Mouse (Mus musculus): ENCODE data around the gene Trim31. TPM values are rescaled to one million over a fixed set of nuclear protein-coding genes. Genes with fewer than 3 reads are reported as not detected.

The Trim31 gene
- polyA plus RNA-seq, 1 experiment from 2014 or later: not detected

DNA sequence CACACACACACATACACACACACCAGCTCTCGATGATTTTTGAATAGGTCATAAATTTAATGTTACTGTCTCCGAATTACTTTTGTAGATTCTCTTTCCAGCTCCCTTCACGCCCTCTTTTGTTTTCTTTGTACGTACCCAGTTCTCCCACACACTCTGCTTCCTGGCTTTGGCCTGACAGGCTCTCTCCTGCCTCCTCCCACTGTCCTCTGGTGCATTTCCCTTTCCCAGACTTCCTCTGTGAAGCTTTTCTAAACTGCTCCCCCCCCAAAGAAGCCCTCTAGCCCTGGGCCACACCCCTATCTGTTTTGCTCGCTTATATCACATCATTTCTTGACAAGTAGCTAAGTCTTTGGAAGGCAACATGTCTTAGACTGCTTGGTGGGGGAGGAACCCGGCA, 32.3 kb downstream of the Trim31 start:
- no peak overlapping the region for H3K4me2 ChIP-seq
- WGBS: 87% methylated on average over 6 of the region's 6 CpGs
- no peak overlapping the region for H3K9ac ChIP-seq (ENCODE audit: low read length)
- H3K27ac ChIP-seq (ENCODE audit: low read depth, low read length): no peak overlapping the region
- H3K4me1 ChIP-seq (ENCODE audit: control insufficient read depth, insufficient read depth, low read length): no peaks in the 10 kb centered on the region
- H3K36me3 ChIP-seq (ENCODE audit: control insufficient read depth, insufficient read depth, low read length): no peaks in the 10 kb centered on the region
- no peak for DNase-seq (ENCODE audit: low spot score, missing footprints)
- H3K27me3 ChIP-seq (ENCODE audit: control insufficient read depth, insufficient read depth, low read length): no peaks in the 10 kb centered on the region
- no peak for ATAC-seq (ENCODE audit: low FRiP score)
- H3K4me3 ChIP-seq (ENCODE audit: low read depth, low read length): no peak overlapping the region
- H3K9me3 ChIP-seq (ENCODE audit: control insufficient read depth, low read length): no peaks in the 10 kb centered on the region

DNA sequence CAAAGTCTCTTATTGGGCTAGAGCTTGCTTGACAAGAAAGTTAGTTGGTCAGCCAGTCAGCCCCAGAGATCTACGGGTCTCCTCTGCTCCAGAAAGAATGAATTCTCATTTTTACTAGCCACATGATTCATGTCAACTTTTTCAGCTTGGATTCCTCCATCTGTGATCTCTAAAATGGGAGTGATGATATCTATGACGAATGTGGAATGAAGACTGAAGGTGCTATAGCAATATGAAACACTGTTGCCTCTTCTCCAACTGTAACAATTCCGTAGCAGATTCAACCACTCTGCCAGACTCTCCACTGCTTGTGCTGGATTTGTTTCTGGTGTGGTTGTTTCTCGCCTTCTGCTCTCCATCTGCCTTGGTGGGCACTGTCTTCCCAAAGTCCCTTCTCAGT, 33.2 kb downstream of the Trim31 start:
- no peak overlapping the region for H3K4me3 ChIP-seq (ENCODE audit: low read depth, low read length)
- no peaks in the 10 kb centered on the region for H3K36me3 ChIP-seq (ENCODE audit: control insufficient read depth, insufficient read depth, low read length)
- no peak for DNase-seq (ENCODE audit: low spot score, missing footprints)
- no peak for ATAC-seq (ENCODE audit: low FRiP score)
- no peaks in the 10 kb centered on the region for H3K9me3 ChIP-seq (ENCODE audit: control insufficient read depth, low read length)
- no peaks in the 10 kb centered on the region for H3K4me1 ChIP-seq (ENCODE audit: control insufficient read depth, insufficient read depth, low read length)
- H3K27me3 ChIP-seq (ENCODE audit: control insufficient read depth, insufficient read depth, low read length): no peaks in the 10 kb centered on the region
- H3K4me2 ChIP-seq: no peak overlapping the region
- WGBS: 84% methylated on average over 4 of the region's 4 CpGs
- H3K9ac ChIP-seq (ENCODE audit: low read length): no peak overlapping the region
- no peak overlapping the region for H3K27ac ChIP-seq (ENCODE audit: low read depth, low read length)

DNA sequence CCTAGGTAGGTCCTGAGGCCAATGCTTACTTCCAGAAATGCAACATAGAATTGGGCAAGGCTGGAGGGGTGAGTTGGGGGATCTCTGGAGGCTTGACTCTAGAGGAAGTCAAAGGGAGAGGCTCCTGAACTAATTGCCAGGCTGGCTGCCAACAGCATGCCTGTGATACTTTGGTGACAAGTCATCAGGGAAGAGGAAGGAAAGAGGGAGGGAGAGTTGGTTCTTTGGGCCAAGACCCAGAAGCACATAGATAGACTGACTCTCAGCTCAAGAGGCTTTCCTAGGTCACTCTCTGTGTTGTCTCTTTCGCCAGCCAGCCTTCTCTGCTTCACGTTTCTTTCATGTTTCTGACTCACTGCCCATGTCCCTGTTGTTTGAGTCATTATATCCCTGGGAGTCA, 33.9 kb downstream of the Trim31 start:
- no peaks in the 10 kb centered on the region for H3K9me3 ChIP-seq (ENCODE audit: control insufficient read depth, low read length)
- 70% methylated on average over 2 of the region's 2 CpGs for WGBS
- no peak overlapping the region for H3K4me3 ChIP-seq (ENCODE audit: low read depth, low read length)
- H3K27me3 ChIP-seq (ENCODE audit: control insufficient read depth, insufficient read depth, low read length): no peaks in the 10 kb centered on the region
- no peak overlapping the region for H3K27ac ChIP-seq (ENCODE audit: low read depth, low read length)
- H3K4me2 ChIP-seq: no peak overlapping the region
- H3K9ac ChIP-seq (ENCODE audit: low read length): no peak overlapping the region
- no peak for ATAC-seq (ENCODE audit: low FRiP score)
- DNase-seq (ENCODE audit: low spot score, missing footprints): no peak
- H3K4me1 ChIP-seq (ENCODE audit: control insufficient read depth, insufficient read depth, low read length): no peaks in the 10 kb centered on the region
- H3K36me3 ChIP-seq (ENCODE audit: control insufficient read depth, insufficient read depth, low read length): no peaks in the 10 kb centered on the region

DNA sequence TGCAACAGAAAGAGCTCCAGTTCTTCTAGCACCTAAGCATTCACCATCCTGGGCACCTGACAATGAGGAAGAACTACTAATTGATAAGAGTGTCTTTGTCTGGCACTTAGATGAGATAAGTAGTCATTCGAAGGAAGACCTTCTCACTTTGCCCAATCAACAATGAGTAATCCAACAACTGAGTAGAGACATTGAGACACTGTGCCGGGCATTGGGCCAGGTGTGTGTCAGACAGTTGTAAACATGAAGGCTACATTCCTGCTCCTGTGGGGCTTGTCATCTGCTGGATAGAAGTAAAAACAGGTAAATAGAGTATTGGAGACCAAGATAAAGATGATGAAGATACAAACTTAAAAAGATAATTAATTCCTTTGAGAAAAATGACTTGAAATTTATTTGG, 40.1 kb downstream of the Trim31 start:
- 92% methylated on average over 2 of the region's 2 CpGs for WGBS
- H3K4me2 ChIP-seq: no peak overlapping the region

DNA sequence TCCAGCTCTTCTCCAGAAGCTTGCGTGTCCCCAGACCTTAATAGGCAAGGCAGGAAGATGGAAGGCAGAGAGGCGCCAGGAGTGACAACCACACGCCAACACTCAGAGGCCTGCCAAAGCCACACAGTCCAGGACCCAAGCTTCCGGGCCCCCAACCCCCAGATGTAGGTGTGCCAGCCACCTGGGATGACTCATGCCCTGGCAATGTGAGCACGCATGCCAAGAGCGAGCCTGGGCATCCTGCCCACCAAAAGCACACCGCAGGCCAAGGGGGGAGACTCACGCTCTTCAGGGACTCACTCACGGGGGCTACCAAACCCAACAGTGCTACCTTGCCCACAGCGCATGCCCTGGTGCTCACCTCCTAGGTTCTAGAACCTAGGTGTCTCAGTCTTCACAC, 44.5 kb downstream of the Trim31 start:
- Histone ChIP-seq H3K4me3 (ENCODE audit: low read depth, low read length) (peak overlapping the region; percentile 30), H3K4me2 (peak overlapping the region; percentile 53), H3K9ac (ENCODE audit: low read length) (no peak overlapping the region), H3K36me3 (ENCODE audit: control insufficient read depth, insufficient read depth, low read length) (no peaks in the 10 kb centered on the region), H3K27me3 (ENCODE audit: control insufficient read depth, insufficient read depth, low read length) (peaks cover 44% of the 10 kb centered on the region), H3K27ac (ENCODE audit: low read depth, low read length) (no peak overlapping the region), H3K4me1 (ENCODE audit: control insufficient read depth, insufficient read depth, low read length) (peaks cover 10% of the 10 kb centered on the region), H3K9me3 (ENCODE audit: control insufficient read depth, low read length) (no peaks in the 10 kb centered on the region)
- DNase-seq (ENCODE audit: low spot score, missing footprints): no peak
- WGBS: 66% methylated on average over 10 of the region's 10 CpGs
- ATAC-seq (ENCODE audit: low FRiP score): no peak

More for the DNA sequence above, 40.1 kb downstream of the Trim31 start:
- Histone ChIP-seq H3K4me1 (ENCODE audit: control insufficient read depth, insufficient read depth, low read length) (peaks cover 6% of the 10 kb centered on the region), H3K36me3 (ENCODE audit: control insufficient read depth, insufficient read depth, low read length) (no peaks in the 10 kb centered on the region), H3K9ac (ENCODE audit: low read length) (no peak overlapping the region), H3K4me3 (ENCODE audit: low read depth, low read length) (no peak overlapping the region), H3K27me3 (ENCODE audit: control insufficient read depth, insufficient read depth, low read length) (peaks cover 14% of the 10 kb centered on the region), H3K9me3 (ENCODE audit: control insufficient read depth, low read length) (no peaks in the 10 kb centered on the region), H3K27ac (ENCODE audit: low read depth, low read length) (no peak overlapping the region)
- ATAC-seq (ENCODE audit: low FRiP score): no peak
- DNase-seq (ENCODE audit: low spot score, missing footprints): no peak

DNA sequence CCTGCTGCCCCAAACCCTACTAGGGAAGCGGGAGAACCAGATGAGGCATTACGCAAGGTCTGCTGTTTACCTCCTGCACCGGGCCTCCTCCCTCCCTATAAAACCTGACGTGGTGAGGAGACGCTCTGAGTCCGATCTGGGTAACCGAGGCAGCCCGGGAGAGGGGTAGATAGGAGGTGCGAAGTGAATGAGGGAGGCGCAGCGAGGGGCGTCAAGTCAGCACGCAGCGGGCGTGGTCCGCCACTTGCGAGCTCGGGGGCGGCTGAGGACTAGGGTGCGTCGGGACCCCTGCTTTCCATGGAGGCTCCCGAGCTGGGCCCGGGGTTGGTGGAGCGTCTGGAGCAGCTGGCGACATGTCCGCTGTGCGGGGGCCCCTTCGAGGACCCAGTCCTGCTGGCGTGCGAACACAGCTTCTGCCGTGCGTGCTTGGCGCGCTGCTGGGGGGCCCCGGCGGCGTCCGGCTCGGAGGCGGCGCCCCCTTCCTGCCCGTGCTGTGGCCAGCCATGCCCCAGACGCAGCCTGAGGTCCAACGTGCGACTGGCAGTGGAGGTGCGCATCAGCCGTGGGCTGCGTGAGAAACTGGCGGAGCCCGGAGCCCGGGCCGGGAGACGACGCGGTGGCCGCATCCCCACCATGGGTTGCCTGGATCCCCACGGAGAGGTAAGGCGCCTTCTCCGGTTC, 45.0 kb downstream of the Trim31 start, which contains the start of gene Rnf39:
Rnf39 (plus strand) TSS at position 128 of the 681 bp plus-strand sequence.
- Histone ChIP-seq H3K4me2 (peak within 1 kb of the TSS; percentile 53), H3K27me3 (ENCODE audit: control insufficient read depth, insufficient read depth, low read length) (peaks cover 44% of the 10 kb centered on the region), H3K9ac (ENCODE audit: low read length) (peak within 1 kb of the TSS; percentile 44), H3K4me3 (ENCODE audit: low read depth, low read length) (peak within 1 kb of the TSS; percentile 30), H3K36me3 (ENCODE audit: control insufficient read depth, insufficient read depth, low read length) (no peaks in the 10 kb centered on the region), H3K27ac (ENCODE audit: low read depth, low read length) (no peak within 1 kb of the TSS), H3K4me1 (ENCODE audit: control insufficient read depth, insufficient read depth, low read length) (peaks cover 15% of the 10 kb centered on the region), H3K9me3 (ENCODE audit: control insufficient read depth, low read length) (no peaks in the 10 kb centered on the region)
- WGBS: 3% methylated on average over 51 of the region's 59 CpGs
- ATAC-seq (ENCODE audit: low FRiP score) (no peak), DNase-seq (ENCODE audit: low spot score, missing footprints) (peak; percentile 89)

GRCm38 (mm10) chr17:36943691-36944090, 45.8 kb downstream of the Trim31 start:
- H3K9ac ChIP-seq (ENCODE audit: low read length): no peak overlapping the region
- H3K27ac ChIP-seq (ENCODE audit: low read depth, low read length): no peak overlapping the region
- WGBS: 28% methylated on average over 5 of the region's 5 CpGs
- H3K36me3 ChIP-seq (ENCODE audit: control insufficient read depth, insufficient read depth, low read length): no peaks in the 10 kb centered on the region; the same call in 1 of the 2 replicates
- no peak overlapping the region for H3K4me2 ChIP-seq
- ATAC-seq (ENCODE audit: low FRiP score) (no peak), DNase-seq (ENCODE audit: low spot score, missing footprints) (no peak)
- no peak overlapping the region for H3K4me3 ChIP-seq (ENCODE audit: low read depth, low read length)
- H3K27me3 ChIP-seq (ENCODE audit: control insufficient read depth, insufficient read depth, low read length): peaks cover 44% of the 10 kb centered on the region
- peaks cover 15% of the 10 kb centered on the region for H3K4me1 ChIP-seq (ENCODE audit: control insufficient read depth, insufficient read depth, low read length)
- H3K9me3 ChIP-seq (ENCODE audit: control insufficient read depth, low read length): no peaks in the 10 kb centered on the region

- Histone ChIP-seq H3K36me3 (ENCODE audit: control insufficient read depth, insufficient read depth, low read length) (peaks cover 5% of the 10 kb centered on the region; the same call in 1 of the 2 replicates), H3K4me2 (no peak overlapping the region), H3K4me3 (ENCODE audit: low read depth, low read length) (no peak overlapping the region), H3K4me1 (ENCODE audit: control insufficient read depth, insufficient read depth, low read length) (peaks cover 15% of the 10 kb centered on the region), H3K27me3 (ENCODE audit: control insufficient read depth, insufficient read depth, low read length) (peaks cover 44% of the 10 kb centered on the region), H3K9me3 (ENCODE audit: control insufficient read depth, low read length) (no peaks in the 10 kb centered on the region), H3K27ac (ENCODE audit: low read depth, low read length) (no peak overlapping the region), H3K9ac (ENCODE audit: low read length) (0 out of 2 replicates have a peak overlapping the region, but pooled peaks have one; percentile 2)
- WGBS: 31% methylated on average over 9 of the region's 9 CpGs
- no peak for DNase-seq (ENCODE audit: low spot score, missing footprints)
- ATAC-seq (ENCODE audit: low FRiP score): no peak
These were observed 46.3 kb downstream of the Trim31 start for GRCm38 (mm10) chr17:36944121-36944775.
